Mouse (Mus musculus): ENCODE measurements at regions not wholly inside any gene's neighbourhood (a gene's known extent, or its start where the extent isn't known, plus 50 kb on each side); places are given as distances from the start of the nearest gene placed in this dataset.

DNA sequence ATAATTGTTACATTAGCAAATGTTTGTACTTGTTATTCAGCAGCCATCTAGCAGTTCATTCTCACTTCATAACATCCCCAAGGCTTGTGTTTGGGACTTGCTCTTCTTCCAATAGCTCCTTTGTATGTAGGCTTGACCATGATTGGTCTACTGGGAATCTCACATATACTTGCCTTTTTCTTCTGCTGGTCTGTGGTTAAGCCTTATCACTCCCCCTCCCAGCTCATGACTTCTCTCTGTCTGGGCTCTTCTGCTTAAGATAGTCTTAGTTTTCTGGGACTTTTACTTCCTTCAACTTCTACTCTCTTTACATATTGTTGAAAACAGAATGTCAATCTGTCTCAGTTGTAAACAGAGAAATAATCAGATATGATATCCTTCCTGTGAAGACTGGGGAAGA lies 844.0 kb upstream of the 2610301B20Rik start:
- TF ChIP-seq EP300 (IDR thresholded peaks at IDR 0.05; ENCODE audit: low read depth) (no peak), CTCF (IDR thresholded peaks at IDR 0.05; ENCODE audit: low read depth) (no peak)

Data from liver, postnatal 0 days (tissue).